Mouse (Mus musculus): Measurements from ENCODE around the gene Zfp970. TPM values are rescaled to one million over a fixed set of nuclear protein-coding genes. Genes with fewer than 3 reads are reported as not detected.

Zfp970 gene
- polyA plus RNA-seq (2014; fragmentation: Illumina TruSeq; extraction: RNeasy Lipid Tissue Mini Kit (QIAGEN cat#74804); ENCODE audit: low read depth, low replicate concordance): 66.4 TPM

DNA sequence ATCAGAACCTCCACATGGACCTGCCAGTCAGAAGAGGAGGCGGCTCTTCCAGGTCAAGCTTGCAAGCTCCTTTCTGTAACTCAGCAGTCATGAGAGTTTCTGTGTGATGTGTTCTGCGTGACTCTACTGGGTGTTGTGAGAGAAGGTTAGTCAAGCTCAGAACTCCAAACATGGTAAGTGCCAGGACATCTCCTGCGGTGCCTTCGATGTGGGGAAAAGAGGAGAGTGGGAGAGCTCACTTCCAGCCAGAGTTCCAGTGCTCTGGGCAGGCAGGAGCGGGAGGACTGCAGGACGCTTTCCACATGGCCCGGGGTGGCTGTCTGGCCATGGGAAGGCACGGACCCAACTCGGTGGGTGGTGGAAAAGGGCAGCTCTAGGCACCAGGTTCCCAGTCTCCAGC, at the start of gene Zfp970:
Zfp970 (plus strand) TSS at position 58 of the 400 bp plus-strand sequence.

GRCm38 (mm10) chr2:177498067-177498466, 33.5 kb downstream of the Zfp970 start, which contains the start of gene Gm14403:
Gene Gm14403, plus strand, starts transcription at chr2:177498215.

Other genes with a start within 250 kb of the Zfp970 start
- gene Gm14409, start 197.7 kb upstream of the Zfp970 start, polyA plus RNA-seq (2014; fragmentation: Illumina TruSeq; extraction: RNeasy Lipid Tissue Mini Kit (QIAGEN cat#74804); ENCODE audit: low read depth, low replicate concordance): 0.57 TPM
- gene Gm14412, start 140.4 kb upstream of the Zfp970 start, polyA plus RNA-seq (2014; fragmentation: Illumina TruSeq; extraction: RNeasy Lipid Tissue Mini Kit (QIAGEN cat#74804); ENCODE audit: low read depth, low replicate concordance): 17.4 TPM
- 21.0 TPM for gene Gm14418, start 66.4 kb upstream of the Zfp970 start, polyA plus RNA-seq (2014; fragmentation: Illumina TruSeq; extraction: RNeasy Lipid Tissue Mini Kit (QIAGEN cat#74804); ENCODE audit: low read depth, low replicate concordance)
- 68.6 TPM for gene Gm14403, start 33.5 kb downstream of the Zfp970 start, polyA plus RNA-seq (2014; fragmentation: Illumina TruSeq; extraction: RNeasy Lipid Tissue Mini Kit (QIAGEN cat#74804); ENCODE audit: low read depth, low replicate concordance)
- gene Gm14406, start 113.5 kb downstream of the Zfp970 start, polyA plus RNA-seq (2014; fragmentation: Illumina TruSeq; extraction: RNeasy Lipid Tissue Mini Kit (QIAGEN cat#74804); ENCODE audit: low read depth, low replicate concordance): not detected

All from kidney, adult 10 weeks (tissue).